Mouse (Mus musculus) layer of hippocampus, adult 11-12 months (tissue): ENCODE results near the gene Peli2.

Experiments
- DNase-seq: peaks from one replicate; pipeline ENCODE4 v3.0.0; 2022; ENCODE audit warnings: low spot score

Peli2 gene

DNA sequence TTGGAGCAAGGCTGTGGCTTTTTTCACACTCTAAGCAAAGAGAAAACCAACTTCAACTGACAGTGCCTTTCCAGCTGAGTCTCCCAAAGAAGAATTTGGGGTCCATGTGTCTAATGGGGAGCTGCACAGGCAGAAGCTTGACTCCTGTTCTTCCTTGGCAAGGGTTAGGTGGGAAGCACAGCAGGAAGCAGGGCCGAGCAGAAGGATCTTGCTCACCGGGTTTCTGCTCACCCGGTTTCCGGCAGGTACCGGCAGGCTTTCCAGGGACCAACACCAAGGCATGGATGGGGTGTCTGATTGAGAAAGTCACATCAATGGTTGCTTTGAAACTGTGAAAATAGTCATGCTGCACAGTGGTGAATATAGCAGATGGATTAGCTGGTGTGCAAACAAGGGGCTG lies 70.3 kb downstream of the Peli2 start:
- no peak for DNase-seq

DNA sequence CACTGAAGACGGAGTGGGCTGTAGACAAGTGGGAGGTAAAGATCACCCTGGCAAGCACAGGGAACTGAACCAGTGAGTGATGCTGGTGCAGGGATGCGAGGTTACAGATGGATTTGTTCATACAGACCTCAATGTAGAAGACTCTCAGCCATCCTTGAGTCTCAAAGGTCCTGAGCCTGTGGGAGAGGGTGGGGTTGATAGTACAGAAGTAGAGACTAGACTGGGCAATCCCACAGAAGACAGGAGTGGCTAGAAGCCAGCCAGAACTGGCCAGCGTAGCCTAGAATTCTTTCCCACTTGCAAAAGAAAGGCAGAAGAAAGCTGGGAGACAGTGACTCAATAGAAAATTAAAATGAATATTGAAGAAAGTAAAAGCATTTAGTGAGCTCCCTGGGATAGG lies 71.3 kb downstream of the Peli2 start:
- no peak for DNase-seq

DNA sequence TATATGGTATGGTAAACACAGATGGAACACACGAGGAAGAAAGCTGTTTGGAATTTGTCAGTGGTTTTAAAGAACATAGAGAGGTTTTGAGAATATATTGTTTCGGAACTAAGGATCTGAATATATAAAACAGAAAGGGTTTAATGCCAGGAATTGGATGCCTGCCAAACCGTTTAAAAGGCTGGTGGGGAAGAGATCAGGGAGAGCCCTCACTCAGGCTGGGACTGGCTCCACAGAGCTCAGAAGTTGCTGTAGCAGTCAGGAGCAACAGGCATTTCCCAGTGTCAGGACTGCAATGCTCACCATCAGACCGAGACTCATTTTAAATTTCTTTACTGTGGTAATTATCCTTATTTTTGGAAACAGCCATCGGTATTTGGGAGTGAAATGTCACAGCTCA lies 76.2 kb downstream of the Peli2 start:
- no peak for DNase-seq

DNA sequence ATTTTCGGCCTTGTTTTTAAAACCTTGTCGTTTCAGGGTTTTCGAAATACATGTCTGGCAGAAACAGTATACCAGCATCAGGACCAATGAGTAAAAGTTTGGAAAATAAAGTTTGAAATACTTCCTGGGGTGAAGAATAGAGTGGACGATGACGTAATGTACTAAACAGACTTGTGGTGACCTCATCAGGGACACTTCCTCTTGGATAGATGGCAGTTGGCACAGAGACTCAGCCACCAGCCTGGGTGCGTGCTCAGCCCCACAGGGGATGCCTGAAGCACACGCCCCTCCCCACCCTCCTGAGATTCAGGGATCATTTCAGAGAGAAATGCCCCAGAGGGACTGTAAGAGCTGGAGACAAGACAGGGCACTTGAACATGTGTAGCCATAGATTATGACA lies 76.7 kb downstream of the Peli2 start:
- DNase-seq = no peak

DNA sequence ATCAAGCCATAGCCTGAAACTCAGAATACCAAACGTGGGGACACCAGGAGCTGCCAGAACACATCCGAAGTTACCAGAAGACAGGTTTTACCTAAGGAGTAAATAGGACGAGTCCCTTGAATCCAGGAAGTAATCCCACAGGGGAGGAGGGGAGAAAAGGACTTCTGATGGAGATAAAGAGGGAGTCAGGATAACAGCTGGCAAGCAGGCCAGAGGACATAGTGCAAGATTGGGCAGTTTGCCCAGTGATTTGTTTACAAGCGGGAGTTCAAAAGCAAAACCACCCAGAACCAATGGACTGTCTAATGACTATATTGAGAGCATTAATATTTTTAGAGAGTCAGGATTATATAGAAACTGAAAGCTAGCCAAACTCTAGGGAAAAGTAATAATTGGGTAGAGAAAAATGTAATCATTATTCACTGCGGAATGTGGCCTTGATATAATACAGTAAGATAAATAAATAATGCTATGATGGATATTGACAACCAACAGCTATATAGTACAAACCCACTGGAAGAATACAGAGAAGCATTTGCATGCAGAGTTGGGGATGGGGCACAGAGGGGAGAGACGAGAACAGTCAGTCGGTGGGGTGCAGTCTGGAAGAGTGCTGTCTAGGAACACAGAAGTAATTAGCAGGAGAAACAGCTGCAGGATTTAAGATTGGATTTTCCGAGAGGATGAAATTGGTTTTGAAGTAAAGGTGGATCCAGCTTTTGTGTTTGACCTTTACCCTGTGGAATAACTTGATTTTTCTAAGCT lies 77.7 kb downstream of the Peli2 start:
- DNase-seq = no peak

DNA sequence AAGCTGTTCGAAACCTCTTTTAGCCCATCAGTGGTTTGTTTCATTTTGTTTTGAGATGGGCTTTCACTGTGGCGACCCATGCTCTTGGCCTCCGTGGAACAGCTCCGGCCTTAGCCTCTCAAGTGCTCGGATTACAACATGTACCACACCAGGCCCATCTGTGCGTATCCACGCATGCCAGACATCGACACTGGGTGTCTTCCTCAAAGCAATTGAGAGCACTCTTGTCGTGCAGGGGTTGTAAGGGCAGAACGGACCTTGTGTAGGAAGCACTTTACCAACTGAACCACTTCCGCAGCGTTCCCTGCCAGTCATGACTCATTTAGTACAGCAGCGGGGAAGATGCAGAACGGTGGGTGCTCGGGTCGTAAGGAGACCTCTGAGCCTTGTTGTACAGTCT lies 78.3 kb downstream of the Peli2 start:
- DNase-seq = no peak

DNA sequence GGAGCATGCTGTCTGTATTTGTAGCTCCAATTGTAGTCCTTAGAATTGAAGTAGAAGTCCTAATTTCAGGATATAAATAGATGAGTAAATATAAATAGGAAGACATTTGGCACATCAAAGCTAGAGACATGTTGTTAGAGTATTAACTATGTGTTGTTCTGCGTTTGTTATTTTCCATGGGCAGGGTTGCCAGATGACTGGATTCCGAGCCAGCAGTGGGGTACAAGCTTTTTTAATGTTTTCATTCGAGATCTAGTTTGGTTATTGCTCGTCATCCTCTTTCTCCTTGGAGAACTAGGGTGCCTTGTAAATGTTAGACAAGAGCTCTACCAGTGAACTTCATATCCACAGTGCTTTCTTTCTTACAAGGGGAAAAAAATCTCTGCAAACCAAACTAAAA lies 78.9 kb downstream of the Peli2 start:
- DNase-seq = no peak

DNA sequence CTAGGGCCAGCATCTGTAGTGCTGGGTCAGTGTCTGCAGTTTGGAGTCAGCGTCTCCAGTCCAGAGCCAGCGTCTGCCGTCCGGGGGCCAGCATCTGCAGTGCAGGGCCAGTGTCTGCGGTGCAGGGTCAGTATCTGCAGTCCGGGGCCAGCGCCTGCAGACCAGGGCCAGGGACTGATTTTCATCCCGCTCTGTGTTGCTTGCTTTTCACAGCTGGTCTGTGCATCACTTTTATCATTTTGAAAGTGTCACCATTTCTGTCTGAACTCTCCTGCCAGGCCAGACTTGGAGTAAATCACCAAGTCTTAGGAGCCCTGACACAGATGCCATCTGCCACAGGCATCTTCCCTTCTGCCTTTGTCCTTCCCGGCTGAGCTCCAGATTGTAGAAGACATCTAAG lies 79.7 kb downstream of the Peli2 start:
- no peak for DNase-seq

DNA sequence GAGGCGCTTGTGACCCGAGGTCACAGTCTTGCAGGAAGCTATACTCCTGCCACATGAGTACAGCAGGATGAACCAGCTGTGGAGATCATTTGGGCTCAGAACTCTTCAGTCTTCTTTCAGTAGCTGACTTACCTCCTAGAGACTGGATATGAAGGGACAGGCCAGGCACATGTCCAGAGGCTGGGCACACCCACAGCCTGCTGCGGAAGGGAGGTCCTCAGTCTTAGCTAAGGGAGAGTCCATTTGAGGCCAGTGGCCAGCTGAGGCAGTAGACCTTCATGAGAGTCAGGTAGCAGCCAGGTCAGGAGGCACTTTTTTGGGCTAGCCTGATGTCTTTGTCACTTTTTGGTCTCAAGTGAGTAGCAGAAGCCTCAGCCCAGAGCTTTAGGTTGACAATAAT lies 80.2 kb downstream of the Peli2 start:
- DNase-seq = no peak

DNA sequence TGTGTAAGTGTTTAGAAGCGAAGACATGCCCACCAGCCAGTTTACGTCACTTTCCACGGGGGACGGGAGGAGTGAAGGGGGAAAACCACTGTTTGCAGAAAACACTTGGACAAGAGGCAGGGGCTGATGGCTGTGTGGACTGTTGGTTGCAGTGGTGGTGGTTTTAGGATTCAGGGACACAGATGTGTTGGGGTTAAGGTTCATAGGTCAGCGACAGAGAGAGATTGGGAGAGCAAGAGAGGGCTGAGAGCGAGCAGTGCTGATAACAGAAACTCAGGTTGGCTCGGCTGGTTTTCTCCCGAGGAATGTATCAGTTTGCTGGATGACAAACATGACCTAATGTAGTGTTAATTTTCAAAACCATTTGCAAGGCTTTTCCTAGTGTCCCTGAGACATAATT lies 80.8 kb downstream of the Peli2 start:
- DNase-seq = no peak

DNA sequence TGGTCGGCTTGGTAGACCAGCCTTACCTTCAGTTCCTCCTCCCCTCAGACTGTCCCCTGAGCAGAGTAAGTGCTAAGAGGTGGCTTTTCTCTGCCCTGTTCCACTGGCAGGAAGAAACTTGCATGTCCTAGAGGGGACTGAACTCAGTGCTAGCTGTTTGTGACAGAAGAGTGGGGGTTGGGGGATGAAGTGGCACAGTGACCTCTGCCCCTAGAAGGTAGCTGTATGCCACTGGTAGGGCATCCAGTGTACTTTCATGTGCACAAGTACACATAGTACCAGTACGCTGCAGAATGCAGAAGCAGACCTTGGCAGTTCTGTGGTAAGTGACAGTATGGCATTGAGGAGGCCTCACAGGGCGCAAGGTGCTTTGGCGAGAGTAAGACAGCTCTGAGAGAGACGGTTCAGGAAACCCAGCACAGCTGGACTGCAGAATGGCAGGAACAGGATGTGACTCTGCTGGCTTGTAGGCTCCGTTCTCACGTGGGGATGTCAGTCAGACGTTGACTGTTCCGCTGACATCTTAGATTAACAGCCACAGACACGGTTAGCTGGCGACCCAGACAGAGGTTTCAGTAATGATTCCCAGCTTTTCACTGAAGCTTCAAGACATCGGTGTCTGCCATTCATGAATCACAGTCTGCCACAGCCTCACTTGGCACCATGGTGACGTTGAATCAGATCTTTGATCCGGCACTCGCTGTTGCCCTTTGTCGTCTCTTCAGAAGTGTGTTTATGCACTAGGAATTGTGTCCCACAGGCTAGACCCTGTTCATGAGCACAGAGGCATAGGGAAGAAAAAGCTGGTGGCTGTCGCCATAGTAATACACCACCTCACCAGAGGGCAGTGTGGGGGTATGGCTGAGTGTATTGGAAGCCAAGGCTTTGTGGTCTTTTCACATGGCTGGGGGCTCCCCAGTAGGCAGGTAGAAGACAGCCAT lies 81.7 kb downstream of the Peli2 start:
- DNase-seq = no peak

DNA sequence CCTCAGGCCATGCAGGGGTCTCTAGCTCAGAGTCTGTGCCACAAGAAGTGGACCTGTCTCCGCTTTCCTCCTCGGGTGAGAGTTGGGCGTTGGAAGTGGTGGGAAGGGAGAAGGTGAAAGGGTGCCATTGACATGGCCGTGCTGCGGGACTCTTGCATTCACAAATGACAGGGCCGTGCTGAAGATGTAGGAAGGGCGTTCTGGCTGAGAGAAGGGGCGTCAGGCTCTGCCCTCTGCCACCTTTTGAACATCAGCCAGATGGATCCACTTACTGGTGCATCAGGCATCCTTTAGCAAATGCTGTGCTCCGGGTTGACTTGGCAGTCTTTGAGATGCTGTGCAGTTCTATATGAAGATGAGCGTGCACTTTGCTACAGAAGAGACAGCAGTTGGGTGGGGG lies 84.4 kb downstream of the Peli2 start:
- no peak for DNase-seq

DNA sequence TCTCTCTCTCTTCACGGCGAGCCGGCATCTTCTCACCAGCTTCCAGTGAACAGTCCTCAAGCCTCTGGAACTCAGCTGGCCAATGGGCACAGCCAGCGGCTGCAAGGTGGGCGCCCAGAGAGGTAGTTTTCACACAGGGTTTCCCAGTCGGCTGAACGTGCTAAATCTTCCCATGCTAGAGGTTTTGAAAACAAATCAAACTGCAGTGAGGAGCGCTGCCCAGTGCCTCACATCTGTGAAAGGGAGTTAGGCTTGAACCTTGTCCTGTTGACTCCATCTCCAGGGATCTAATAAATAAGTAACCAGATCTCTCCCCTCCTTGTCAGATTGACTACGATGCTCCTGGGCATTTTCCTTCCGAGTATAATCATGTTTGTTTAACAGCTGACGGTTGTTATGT lies 85.0 kb downstream of the Peli2 start:
- no peak for DNase-seq

DNA sequence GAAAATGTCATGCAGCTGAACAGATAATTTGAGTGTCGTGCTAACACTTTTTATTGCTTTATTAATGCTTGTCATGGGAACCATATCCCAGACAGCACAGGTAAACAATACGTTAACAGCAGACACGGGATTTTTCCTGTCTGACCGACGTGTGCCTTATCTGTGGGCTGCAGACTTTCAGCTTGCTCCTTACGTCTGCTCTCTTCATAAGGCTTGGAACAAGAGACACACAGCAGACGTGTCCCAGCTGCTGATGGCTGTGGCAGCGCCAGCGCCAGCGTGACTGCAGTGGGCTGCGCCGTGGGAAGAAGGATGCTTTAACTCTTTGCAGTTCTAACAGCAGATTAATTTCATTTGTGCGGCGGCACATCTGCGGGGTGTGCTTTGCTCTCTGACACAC lies 86.5 kb downstream of the Peli2 start:
- peak; percentile 57 for DNase-seq

DNA sequence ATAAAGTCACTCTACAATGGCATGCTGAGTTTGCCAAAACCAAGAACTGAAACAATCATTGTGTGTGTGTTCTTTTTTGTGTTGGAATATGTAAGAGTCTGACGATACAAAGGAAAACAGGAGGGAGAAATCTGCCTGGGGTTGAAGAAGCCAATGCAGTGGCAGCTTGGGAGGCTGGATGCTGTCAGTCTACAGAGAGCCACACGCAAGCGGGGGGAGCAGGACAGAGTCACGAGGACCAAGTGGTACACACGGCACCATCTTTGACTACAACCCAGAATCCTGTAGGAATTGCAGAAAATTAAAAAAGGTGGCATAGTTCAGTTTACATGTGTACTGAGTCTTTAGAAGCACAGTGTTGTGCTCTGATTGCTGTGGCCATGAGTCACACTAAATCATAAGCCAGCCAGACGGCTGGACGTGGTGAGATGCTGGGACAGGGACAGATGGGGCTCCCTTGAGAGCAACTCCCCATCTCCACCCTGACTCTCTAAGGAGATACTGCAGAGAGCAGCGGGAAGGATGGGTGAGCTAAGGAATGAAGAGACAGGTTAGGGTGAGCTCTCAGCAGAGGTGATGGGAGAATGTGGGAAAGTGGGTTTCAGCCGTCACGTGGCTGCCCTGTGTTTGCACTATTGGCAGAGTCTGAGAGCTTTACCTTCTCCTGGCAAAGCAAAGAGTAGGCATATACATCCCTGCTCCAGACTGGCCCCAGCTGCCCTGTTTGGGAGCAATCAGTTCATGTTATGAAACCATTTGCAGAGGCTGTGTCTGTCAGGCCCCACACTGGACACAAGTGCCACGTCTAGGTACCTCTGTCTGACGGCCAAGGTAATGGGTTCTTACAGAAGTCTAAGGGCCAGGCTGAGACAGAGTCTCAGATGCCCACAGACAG lies 87.4 kb downstream of the Peli2 start:
- no peak for DNase-seq

DNA sequence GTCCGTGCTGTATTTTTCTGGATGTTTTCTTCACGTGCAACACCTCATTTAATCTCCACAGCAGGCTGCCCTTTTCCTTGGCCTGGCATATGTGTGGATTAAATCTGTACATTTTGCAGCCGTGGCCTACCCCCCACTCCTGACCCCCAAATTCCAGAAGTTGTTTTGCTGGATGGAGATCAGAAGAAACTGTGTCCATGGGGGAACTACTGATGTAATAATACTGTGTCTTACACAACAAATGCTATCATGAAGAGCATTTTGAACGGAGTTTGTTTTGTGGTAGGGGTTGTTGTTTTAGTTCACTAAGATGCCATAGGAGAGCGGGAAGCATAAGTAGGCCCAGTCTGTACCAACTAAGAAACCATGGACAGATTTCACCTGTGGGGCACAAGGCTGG lies 88.8 kb downstream of the Peli2 start:
- no peak for DNase-seq

DNA sequence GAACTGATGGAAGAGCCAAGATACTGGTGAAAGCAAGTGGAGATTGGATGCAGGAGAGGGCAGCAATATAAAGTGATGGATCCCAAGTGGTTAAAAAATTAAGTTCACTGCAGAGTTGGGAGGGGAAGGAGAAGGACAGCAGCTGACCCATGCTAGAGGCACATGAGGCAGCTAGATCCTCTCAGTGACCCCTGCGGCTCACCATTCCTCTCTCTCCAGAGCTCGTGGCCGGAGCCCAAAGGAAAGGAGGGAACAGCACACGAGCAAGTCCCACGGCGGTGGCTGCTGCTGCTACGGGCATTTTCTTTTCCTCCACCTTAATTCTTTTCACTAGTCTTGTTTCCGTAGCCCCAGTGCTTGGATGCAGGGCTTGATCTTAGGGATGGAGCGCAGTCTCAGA lies 89.5 kb downstream of the Peli2 start:
- DNase-seq = no peak

DNA sequence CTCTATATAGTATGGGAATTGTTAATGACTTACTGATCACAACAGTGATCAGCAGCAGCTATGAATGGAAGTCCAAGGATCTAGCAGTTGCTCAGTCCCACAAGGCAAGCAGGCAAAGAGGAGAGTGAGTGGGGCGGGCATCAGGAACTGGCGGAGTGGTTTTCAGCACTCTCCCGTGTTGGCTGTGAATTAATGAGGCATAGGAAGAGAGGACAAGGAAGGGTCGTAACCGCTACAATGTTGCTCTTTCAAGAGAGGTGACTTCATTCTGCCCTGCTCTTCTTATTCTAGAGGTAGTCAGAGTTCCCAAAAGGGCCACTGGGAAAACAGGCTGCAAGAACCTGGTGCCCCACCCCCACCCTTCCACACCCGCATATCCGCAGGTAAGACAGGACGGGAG lies 90.9 kb downstream of the Peli2 start:
- DNase-seq = no peak

DNA sequence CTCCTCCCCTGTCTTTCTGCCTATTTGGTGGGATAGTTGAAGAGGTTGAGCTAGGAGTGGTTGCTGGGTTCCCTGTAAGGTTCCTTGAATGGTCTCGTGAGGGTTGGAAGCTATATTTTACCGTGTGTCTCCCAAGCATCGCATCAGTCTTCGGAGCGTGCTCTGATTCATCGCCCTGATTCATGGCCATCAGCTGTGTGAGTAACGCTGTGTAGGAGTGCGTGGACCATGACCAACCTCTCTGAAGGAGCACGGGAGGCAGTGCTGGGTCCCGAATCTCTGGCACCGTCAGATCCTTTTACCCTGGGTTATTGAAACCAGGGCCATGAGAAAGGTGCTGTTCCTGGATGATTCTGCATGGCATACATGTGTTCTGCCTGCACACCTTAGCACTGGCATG lies 92.2 kb downstream of the Peli2 start:
- DNase-seq = no peak

DNA sequence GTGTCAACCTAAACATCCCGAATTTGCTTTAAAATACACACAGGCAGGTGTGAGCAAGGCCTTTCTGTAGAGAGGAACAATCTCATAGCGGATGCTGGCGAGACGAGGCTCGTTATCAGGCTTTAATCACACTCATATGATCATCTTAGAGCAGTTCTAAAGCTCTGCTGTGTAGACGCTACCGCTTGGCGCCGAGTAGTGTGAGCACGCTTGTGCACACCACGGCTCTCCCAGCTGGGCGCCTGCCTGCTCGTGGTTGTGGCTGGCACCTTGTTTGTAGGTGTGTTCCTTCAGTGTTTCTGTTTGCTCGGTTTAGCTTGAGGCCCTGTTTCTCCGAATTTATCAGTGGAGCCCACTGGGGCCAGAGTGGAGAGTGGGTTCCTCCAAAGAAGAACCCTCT lies 93.0 kb downstream of the Peli2 start:
- no peak for DNase-seq

DNA sequence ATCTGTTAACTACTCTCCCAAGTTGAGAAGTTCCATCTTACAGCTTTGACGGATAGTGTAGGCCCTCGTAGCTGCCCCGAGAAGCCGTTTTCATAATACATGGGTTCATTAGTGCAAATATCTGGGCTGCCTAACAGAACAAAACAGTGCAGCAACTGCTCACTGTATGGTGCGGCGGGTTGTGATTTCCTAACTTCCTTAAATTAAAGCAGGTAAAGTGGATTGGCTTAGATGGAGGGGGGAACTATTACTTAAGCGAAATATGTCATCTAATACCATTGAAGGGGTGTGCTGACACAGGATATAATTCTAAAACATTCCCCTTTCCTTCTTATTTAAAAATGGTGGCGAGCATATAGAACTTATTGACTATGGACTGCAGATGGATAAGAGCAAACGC lies 101.4 kb downstream of the Peli2 start:
- no peak for DNase-seq

DNA sequence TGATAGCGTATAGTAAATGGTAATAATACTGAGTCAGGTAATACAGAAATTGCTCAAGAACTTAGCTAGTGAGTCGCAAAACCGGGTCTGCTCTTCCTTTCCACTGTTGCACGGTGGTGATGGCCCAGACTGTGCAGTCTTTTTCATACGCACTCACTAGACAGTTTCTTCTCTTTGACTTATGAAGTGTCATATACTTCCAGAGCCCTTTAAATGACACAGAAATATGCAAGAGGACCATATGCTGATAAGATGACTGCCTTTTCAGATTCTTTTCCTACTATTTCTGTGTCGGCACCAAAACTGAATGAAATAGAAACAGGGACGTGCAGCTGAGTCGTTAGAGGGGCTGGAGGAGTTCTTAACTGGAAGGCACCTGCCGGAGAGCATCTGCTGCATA lies 102.1 kb downstream of the Peli2 start:
- DNase-seq = no peak

DNA sequence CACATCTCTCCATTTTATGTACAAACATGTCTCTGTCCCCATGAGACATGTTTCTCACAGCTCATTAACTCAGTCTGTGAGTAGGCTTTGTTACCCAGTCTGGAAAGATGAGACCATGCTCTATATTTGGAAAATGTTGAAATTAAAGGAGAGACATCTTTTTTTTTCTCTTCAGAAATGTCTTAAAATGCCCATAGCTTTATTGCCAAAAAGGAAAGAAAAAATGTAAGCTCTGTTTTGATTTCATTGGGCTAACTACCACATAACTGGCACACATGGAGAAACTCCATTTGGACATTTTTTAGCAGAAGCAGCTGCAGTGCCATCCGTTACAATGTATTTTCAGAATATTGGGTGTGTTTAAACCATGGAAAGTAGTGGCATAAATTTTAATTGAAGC lies 103.6 kb downstream of the Peli2 start:
- peak; percentile 43 for DNase-seq
